Mouse (Mus musculus) brain, embryonic 14.5 days (tissue): ENCODE results near the gene Ccndbp1. TPM values are rescaled to one million over a fixed set of nuclear protein-coding genes. Genes with fewer than 3 reads are reported as not detected.
"Not testable (repeated sequence)": the region's sequence is repeated elsewhere in the genome, so short reads cannot be mapped to it uniquely, and the experiment has no call there.

Source experiments
- DNase-seq: peaks from one replicate; pipeline ENCODE4 v3.0.0-alpha.2; 2011; ENCODE audit warnings: low read depth
- CTCF ChIP-seq: fragments of 200-500 bp; IDR thresholded peaks from 2 replicates; pipeline ENCODE4 v1.5.1; 2012; ENCODE audit warnings: inconsistent platforms, mild to moderate bottlenecking, moderate library complexity, borderline replicate concordance; ENCODE audit not compliant: insufficient read depth, insufficient read length; ENCODE audit errors: extremely low read depth
- POLR2A ChIP-seq: fragments of 200-500 bp; IDR thresholded peaks from 2 replicates; pipeline ENCODE4 v1.6.1; 2012; ENCODE audit warnings: mild to moderate bottlenecking, inconsistent platforms, borderline replicate concordance; ENCODE audit not compliant: poor library complexity, insufficient read depth, insufficient read length, severe bottlenecking; ENCODE audit errors: extremely low read depth
- polyA plus RNA-seq: library from polyadenylated mRNA; depleted of rRNA; stranded (reverse); fragments of >200 nt; gene quantifications from 2 replicates; pipeline ENCODE4 v1.2.3, GENCODE M21; 2012

The Ccndbp1 gene
- polyA plus RNA-seq, 1 experiment, result 69.0 TPM

- TF ChIP-seq CTCF (no peak), POLR2A (no peak)
- DNase-seq, result no peak
These were observed 4.0 kb upstream of the Ccndbp1 start for GRCm38 (mm10) chr2:121004018-121004811.

DNA sequence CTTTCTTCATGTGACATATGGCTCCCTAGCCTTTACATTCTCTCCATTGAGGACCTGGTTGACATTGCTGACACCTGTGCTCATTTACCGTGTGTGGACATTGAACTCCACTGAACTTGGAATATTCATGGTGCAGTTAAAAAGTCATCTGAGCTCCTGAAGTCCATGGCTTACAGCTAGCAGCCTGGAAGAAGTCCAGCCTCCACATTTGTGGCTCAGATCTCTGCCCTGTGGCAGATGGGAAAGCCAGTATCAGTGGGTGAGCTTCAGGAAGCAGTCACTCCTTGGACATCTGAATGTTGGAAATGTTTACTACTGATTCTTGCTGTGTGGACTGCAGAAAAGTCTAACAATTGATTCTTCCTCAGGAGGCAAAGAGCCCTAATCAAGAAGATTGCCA, 1.2 kb upstream of the Ccndbp1 start:
- TF ChIP-seq POLR2A (no peak), CTCF (no peak)
- DNase-seq, result no peak

GRCm38 (mm10) chr2:121008664-121009007, 433 bp downstream of the Ccndbp1 start:
- TF ChIP-seq POLR2A (no peak), CTCF (no peak)
- no peak for DNase-seq

- no peak for DNase-seq
- TF ChIP-seq POLR2A (no peak), CTCF (no peak)
These were observed 971 bp downstream of the Ccndbp1 start for GRCm38 (mm10) chr2:121009071-121009677.

DNA sequence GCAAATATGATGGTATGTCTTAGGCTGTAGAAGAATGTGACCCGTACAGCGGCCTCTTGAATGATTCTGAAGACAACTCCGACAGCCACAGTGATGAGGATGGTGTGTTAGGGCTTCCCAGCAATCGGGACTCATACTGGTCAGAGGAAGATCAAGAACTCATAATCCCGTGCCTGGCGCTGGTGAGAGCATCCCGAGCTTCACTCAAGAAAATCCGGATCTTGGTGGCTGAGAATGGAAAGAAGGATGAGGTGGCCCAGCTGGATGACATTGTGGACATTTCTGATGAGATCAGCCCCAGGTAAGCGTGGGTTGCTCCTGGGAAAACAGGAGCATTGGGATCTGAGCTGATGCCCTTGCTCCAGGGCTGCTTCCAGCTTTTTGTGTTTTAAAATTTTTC, 4.5 kb downstream of the Ccndbp1 start:
- no peak for DNase-seq
- no peak for TF ChIP-seq CTCF

DNA sequence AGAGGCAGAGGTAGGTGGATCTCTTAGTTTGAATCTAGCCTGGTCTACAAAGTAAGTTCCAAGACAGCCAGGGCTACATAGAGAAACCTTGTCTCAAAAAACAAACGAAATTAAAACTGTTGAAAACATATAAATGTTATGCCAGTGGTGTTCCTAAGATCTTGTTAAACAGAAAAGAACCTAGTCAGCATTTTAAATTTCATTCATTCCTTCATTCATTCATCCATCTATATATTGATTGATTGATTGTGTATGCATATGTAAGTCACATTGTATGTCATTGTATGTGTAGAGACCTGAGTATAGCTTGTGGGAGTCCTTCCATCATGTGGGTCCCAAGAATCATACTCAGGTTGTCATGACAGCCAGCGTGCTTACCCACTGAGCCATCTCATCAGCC, 7.3 kb downstream of the Ccndbp1 start:
- TF ChIP-seq CTCF, result no peak
- no peak for TF ChIP-seq POLR2A
- DNase-seq, result no peak

DNA sequence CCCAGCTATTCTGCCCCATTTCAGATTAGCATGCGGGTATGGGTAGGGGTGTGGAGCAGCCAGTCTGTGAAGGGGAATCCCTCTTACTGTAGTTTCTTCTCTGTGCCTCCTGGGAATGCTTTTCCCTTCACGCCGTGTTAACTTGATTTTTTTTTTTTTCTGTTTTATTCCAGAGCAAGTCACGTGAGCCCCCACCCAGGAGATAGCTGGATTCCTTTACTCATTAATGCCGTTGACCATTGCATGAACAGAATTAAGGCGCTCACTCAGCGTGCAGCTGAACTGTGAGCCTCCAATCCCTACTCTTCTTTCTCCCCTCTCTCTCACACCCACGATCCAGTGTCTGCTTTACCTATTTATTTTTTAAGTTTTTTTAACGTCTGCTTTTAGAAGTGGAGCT, 8.0 kb downstream of the Ccndbp1 start:
- no peak for DNase-seq
- no peak for TF ChIP-seq CTCF
- TF ChIP-seq POLR2A, result no peak

GRCm38 (mm10) chr2:121017151-121017550, 8.9 kb downstream of the Ccndbp1 start:
- no peak for TF ChIP-seq POLR2A
- TF ChIP-seq CTCF, result no peak
- DNase-seq, result no peak

DNA sequence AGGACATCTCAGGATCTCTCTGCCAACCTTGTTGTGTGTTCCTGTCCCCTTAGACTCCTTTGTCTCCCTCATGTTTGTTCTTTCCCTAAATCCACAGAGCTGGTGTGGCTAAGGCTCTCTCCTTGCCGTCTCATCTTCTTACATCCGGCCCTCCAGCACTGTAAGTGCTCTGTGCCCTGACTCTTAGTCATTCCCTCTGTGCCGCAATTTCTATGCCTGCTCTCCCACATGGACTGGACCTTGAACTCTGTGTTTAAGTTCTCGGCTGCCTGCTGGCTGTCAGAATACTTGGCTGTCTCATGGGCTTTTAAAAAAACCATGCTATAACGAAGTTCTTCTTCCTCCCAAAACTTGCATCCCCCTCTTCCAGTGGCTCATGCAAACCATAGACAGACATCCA, 14.7 kb downstream of the Ccndbp1 start:
- no peak for DNase-seq
- TF ChIP-seq POLR2A (no peak), CTCF (no peak)

- TF ChIP-seq POLR2A, result no peak
- no peak for TF ChIP-seq CTCF
- no peak for DNase-seq
These were observed 28.6 kb downstream of the Ccndbp1 start, which contains the start of gene Epb42 for GRCm38 (mm10) chr2:121036733-121037341. Epb42 (minus strand) TSS chr2:121037072.

- not testable (repeated sequence) for DNase-seq
These were observed 30.6 kb downstream of the Ccndbp1 start for GRCm38 (mm10) chr2:121038851-121039250.

- TF ChIP-seq POLR2A (no peak), CTCF (no peak)
- DNase-seq, result no peak
These were observed 31.2 kb downstream of the Ccndbp1 start for GRCm38 (mm10) chr2:121039382-121039781.
